Mouse (Mus musculus) heart, adult 11 months (tissue): ENCODE results near the gene Gpr152.
A peak's percentile ranks its signal among the peaks of the same experiment; 100 is the strongest.

Experiments
- DNase-seq: peaks from one replicate; pipeline ENCODE4 v3.0.0; 2022

Gpr152 gene

GRCm38 (mm10) chr19:4151898-4152297 lies 12.3 kb downstream of the Gpr152 start:
- DNase-seq: no peak

GRCm38 (mm10) chr19:4152445-4153231 lies 13.1 kb downstream of the Gpr152 start:
- DNase-seq: peak; percentile 92

GRCm38 (mm10) chr19:4153232-4153654 lies 13.7 kb downstream of the Gpr152 start, which contains the start of gene Ptprcap:
Gene Ptprcap (plus strand): TSS chr19:4153604.
- peak; percentile 96 for DNase-seq

GRCm38 (mm10) chr19:4154437-4155222 lies 15.0 kb downstream of the Gpr152 start:
- DNase-seq: peak; percentile 95

GRCm38 (mm10) chr19:4155223-4156072 lies 15.9 kb downstream of the Gpr152 start:
- DNase-seq: no peak

GRCm38 (mm10) chr19:4156073-4156579 lies 16.5 kb downstream of the Gpr152 start:
- peak; percentile 89 for DNase-seq

GRCm38 (mm10) chr19:4156771-4157170 lies 17.2 kb downstream of the Gpr152 start:
- peak; percentile 91 for DNase-seq

- peak; percentile 92 for DNase-seq
These were observed 19.5 kb downstream of the Gpr152 start for GRCm38 (mm10) chr19:4159049-4159448.

GRCm38 (mm10) chr19:4162646-4163542 lies 23.3 kb downstream of the Gpr152 start, which contains the start of gene Rps6kb2:
Gene Rps6kb2 (minus strand): TSS chr19:4163354.
- DNase-seq: peak; percentile 100

GRCm38 (mm10) chr19:4163543-4163887 lies 23.9 kb downstream of the Gpr152 start:
- no peak for DNase-seq

- peak; percentile 91 for DNase-seq
These were observed 24.5 kb downstream of the Gpr152 start for GRCm38 (mm10) chr19:4164100-4164499.

GRCm38 (mm10) chr19:4164721-4165120 lies 25.1 kb downstream of the Gpr152 start:
- no peak for DNase-seq

GRCm38 (mm10) chr19:4166678-4167476 lies 27.3 kb downstream of the Gpr152 start:
- no peak for DNase-seq

GRCm38 (mm10) chr19:4169378-4169784 lies 29.8 kb downstream of the Gpr152 start:
- DNase-seq: peak; percentile 100

- DNase-seq: peak; percentile 97
These were observed 30.2 kb downstream of the Gpr152 start for GRCm38 (mm10) chr19:4169810-4170209.

- DNase-seq: peak; percentile 94
These were observed 31.3 kb downstream of the Gpr152 start for GRCm38 (mm10) chr19:4170723-4171392.

- DNase-seq: peak; percentile 97
These were observed 32.1 kb downstream of the Gpr152 start for GRCm38 (mm10) chr19:4171393-4172290.

- no peak for DNase-seq
These were observed 33.3 kb downstream of the Gpr152 start for GRCm38 (mm10) chr19:4172925-4173324.

- peak; percentile 96 for DNase-seq
These were observed 35.9 kb downstream of the Gpr152 start, which contains the start of gene Carns1 for GRCm38 (mm10) chr19:4175368-4175947. Gene Carns1 (minus strand): TSS chr19:4175479.
